Mouse (Mus musculus): ENCODE results near the gene Kif15. TPM values are rescaled to one million over a fixed set of nuclear protein-coding genes. Genes with fewer than 3 reads are reported as not detected.

The Kif15 gene
- total and polyA plus RNA-seq, 2 experiments from 2014 or later, result 13.8 to 30.0 TPM

GRCm38 (mm10) chr9:123024201-123024600 lies 73.4 kb downstream of the Kif15 start:
- DNase-seq (ENCODE audit: low spot score) (no peak), ATAC-seq (no peak)
- Histone ChIP-seq H3K4me1 (ENCODE audit: insufficient read depth, low read length) (peaks cover 6% of the 10 kb centered on the region), H3K9me3 (ENCODE audit: low read length) (no peaks in the 10 kb centered on the region), H3K36me3 (ENCODE audit: insufficient read depth, low read length) (no peaks in the 10 kb centered on the region), H3K27me3 (ENCODE audit: insufficient read depth, low read length) (no peaks in the 10 kb centered on the region), H3K4me3 (ENCODE audit: low read length) (no peak overlapping the region), H3K4me2 (ENCODE audit: low read depth, low read length) (no peak overlapping the region), H3K9ac (replicated peaks; ENCODE audit: low read length) (no peak overlapping the region), H3K27ac (no peak overlapping the region)
- WGBS, result 83% methylated on average over 2 of the region's 2 CpGs
- TF ChIP-seq CTCF (IDR thresholded peaks at IDR 0.05; ENCODE audit: low read depth), result no peak

- Histone ChIP-seq H3K4me2 (ENCODE audit: low read depth, low read length) (no peak overlapping the region), H3K27me3 (ENCODE audit: insufficient read depth, low read length) (no peaks in the 10 kb centered on the region), H3K27ac (no peak overlapping the region), H3K4me3 (ENCODE audit: low read length) (no peak overlapping the region), H3K4me1 (ENCODE audit: insufficient read depth, low read length) (no peaks in the 10 kb centered on the region), H3K9ac (replicated peaks; ENCODE audit: low read length) (no peak overlapping the region), H3K36me3 (ENCODE audit: insufficient read depth, low read length) (no peaks in the 10 kb centered on the region), H3K9me3 (ENCODE audit: low read length) (no peaks in the 10 kb centered on the region)
- 79% methylated on average over 13 of the region's 13 CpGs for WGBS
- no peak for ATAC-seq
- no peak for TF ChIP-seq CTCF (IDR thresholded peaks at IDR 0.05; ENCODE audit: low read depth)
- DNase-seq (ENCODE audit: low spot score), result no peak
Observed at GRCm38 (mm10) chr9:123031496-123032246, 80.8 kb downstream of the Kif15 start.

GRCm38 (mm10) chr9:123034426-123034825 lies 83.6 kb downstream of the Kif15 start, which contains the start of gene Tgm4:
Gene Tgm4 (plus strand): TSS chr9:123034726.
- 86% methylated on average over 4 of the region's 4 CpGs for WGBS
- Histone ChIP-seq H3K4me1 (ENCODE audit: insufficient read depth, low read length) (no peaks in the 10 kb centered on the region), H3K27ac (no peak within 1 kb of the TSS), H3K4me3 (ENCODE audit: low read length) (no peak within 1 kb of the TSS), H3K9ac (replicated peaks; ENCODE audit: low read length) (no peak within 1 kb of the TSS), H3K4me2 (ENCODE audit: low read depth, low read length) (no peak within 1 kb of the TSS), H3K27me3 (ENCODE audit: insufficient read depth, low read length) (no peaks in the 10 kb centered on the region), H3K36me3 (ENCODE audit: insufficient read depth, low read length) (no peaks in the 10 kb centered on the region), H3K9me3 (ENCODE audit: low read length) (no peaks in the 10 kb centered on the region)
- ATAC-seq (no peak), DNase-seq (ENCODE audit: low spot score) (no peak)
- TF ChIP-seq CTCF (IDR thresholded peaks at IDR 0.05; ENCODE audit: low read depth), result no peak

- Histone ChIP-seq H3K9me3 (ENCODE audit: low read length) (no peaks in the 10 kb centered on the region), H3K27me3 (ENCODE audit: insufficient read depth, low read length) (no peaks in the 10 kb centered on the region), H3K9ac (replicated peaks; ENCODE audit: low read length) (no peak overlapping the region), H3K4me2 (ENCODE audit: low read depth, low read length) (no peak overlapping the region), H3K36me3 (ENCODE audit: insufficient read depth, low read length) (no peaks in the 10 kb centered on the region), H3K27ac (no peak overlapping the region), H3K4me1 (ENCODE audit: insufficient read depth, low read length) (no peaks in the 10 kb centered on the region), H3K4me3 (ENCODE audit: low read length) (no peak overlapping the region)
- no peak for TF ChIP-seq CTCF (IDR thresholded peaks at IDR 0.05; ENCODE audit: low read depth)
- whole genome bisulfite sequencing, result 86% methylated on average over 1 of the region's 1 CpGs
- ATAC-seq (no peak), DNase-seq (ENCODE audit: low spot score) (no peak)
Observed at GRCm38 (mm10) chr9:123047665-123048064, 96.8 kb downstream of the Kif15 start.

GRCm38 (mm10) chr9:123058724-123059292 lies 108.0 kb downstream of the Kif15 start:
- Histone ChIP-seq H3K4me2 (ENCODE audit: low read depth, low read length) (no peak overlapping the region), H3K9me3 (ENCODE audit: low read length) (no peaks in the 10 kb centered on the region), H3K4me1 (ENCODE audit: insufficient read depth, low read length) (no peaks in the 10 kb centered on the region), H3K27ac (no peak overlapping the region), H3K36me3 (ENCODE audit: insufficient read depth, low read length) (no peaks in the 10 kb centered on the region), H3K9ac (replicated peaks; ENCODE audit: low read length) (no peak overlapping the region), H3K27me3 (ENCODE audit: insufficient read depth, low read length) (no peaks in the 10 kb centered on the region), H3K4me3 (ENCODE audit: low read length) (no peak overlapping the region)
- ATAC-seq (no peak), DNase-seq (ENCODE audit: low spot score) (no peak)
- no peak for TF ChIP-seq CTCF (IDR thresholded peaks at IDR 0.05; ENCODE audit: low read depth)

GRCm38 (mm10) chr9:123060172-123060571 lies 109.3 kb downstream of the Kif15 start:
- no peak for ATAC-seq
- TF ChIP-seq CTCF (IDR thresholded peaks at IDR 0.05; ENCODE audit: low read depth), result no peak
- H3K27me3 ChIP-seq (ENCODE audit: insufficient read depth, low read length), result no peaks in the 10 kb centered on the region
- H3K4me1 ChIP-seq (ENCODE audit: insufficient read depth, low read length), result no peaks in the 10 kb centered on the region
- H3K9me3 ChIP-seq (ENCODE audit: low read length), result no peaks in the 10 kb centered on the region
- H3K4me3 ChIP-seq (ENCODE audit: low read length), result no peak overlapping the region
- WGBS, result 93% methylated on average over 3 of the region's 3 CpGs
- DNase-seq (ENCODE audit: low spot score), result no peak
- H3K4me2 ChIP-seq (ENCODE audit: low read depth, low read length), result no peak overlapping the region
- H3K36me3 ChIP-seq (ENCODE audit: insufficient read depth, low read length), result no peaks in the 10 kb centered on the region
- no peak overlapping the region for H3K9ac ChIP-seq (replicated peaks; ENCODE audit: low read length)
- no peak overlapping the region for H3K27ac ChIP-seq

Other genes with a start within 250 kb of the Kif15 start
- gene Topaz1, start 203.7 kb upstream of the Kif15 start, total RNA-seq (2014; rRNA removed), result not detected in 2 replicates
- not detected in 2 replicates for gene Topaz1, start 203.7 kb upstream of the Kif15 start, polyA plus RNA-seq (2015; fragmentation: Nextera tagmentation; extraction: Ambion mirVana)
- 8.4 and 13.5 TPM in 2 replicates for gene Tcaim, start 145.5 kb upstream of the Kif15 start, total RNA-seq (2014; rRNA removed)
- 6.7 and 7.1 TPM in 2 replicates for gene Tcaim, start 145.5 kb upstream of the Kif15 start, polyA plus RNA-seq (2015; fragmentation: Nextera tagmentation; extraction: Ambion mirVana)
- gene Gm35549, start 107.0 kb upstream of the Kif15 start, total RNA-seq (2014; rRNA removed), result not detected in 2 replicates
- gene Gm35549, start 107.0 kb upstream of the Kif15 start, polyA plus RNA-seq (2015; fragmentation: Nextera tagmentation; extraction: Ambion mirVana), result 0.30 TPM in 1 of 2 replicates, not detected in the other
- gene Zfp445, start 85.0 kb upstream of the Kif15 start, total RNA-seq (2014; rRNA removed), result 138 and 155 TPM in 2 replicates
- 63.3 and 68.1 TPM in 2 replicates for gene Zfp445, start 85.0 kb upstream of the Kif15 start, polyA plus RNA-seq (2015; fragmentation: Nextera tagmentation; extraction: Ambion mirVana)
- 4.5 and 6.3 TPM in 2 replicates for gene Zkscan7, start 65.4 kb upstream of the Kif15 start, total RNA-seq (2014; rRNA removed)
- 1.3 and 1.9 TPM in 2 replicates for gene Zkscan7, start 65.4 kb upstream of the Kif15 start, polyA plus RNA-seq (2015; fragmentation: Nextera tagmentation; extraction: Ambion mirVana)
- gene Zfp105, start 28.0 kb upstream of the Kif15 start, total RNA-seq (2014; rRNA removed), result 3.6 and 9.2 TPM in 2 replicates
- 8.1 and 8.9 TPM in 2 replicates for gene Zfp105, start 28.0 kb upstream of the Kif15 start, polyA plus RNA-seq (2015; fragmentation: Nextera tagmentation; extraction: Ambion mirVana)
- 7.9 and 13.4 TPM in 2 replicates for gene 1110059G10Rik, start within 50 bp of the Kif15 start, total RNA-seq (2014; rRNA removed)
- 35.0 and 35.7 TPM in 2 replicates for gene 1110059G10Rik, start within 50 bp of the Kif15 start, polyA plus RNA-seq (2015; fragmentation: Nextera tagmentation; extraction: Ambion mirVana)
- gene Tmem42, start 70.3 kb downstream of the Kif15 start, total RNA-seq (2014; rRNA removed), result 18.5 and 19.9 TPM in 2 replicates
- gene Tmem42, start 70.3 kb downstream of the Kif15 start, polyA plus RNA-seq (2015; fragmentation: Nextera tagmentation; extraction: Ambion mirVana), result 30.6 and 31.5 TPM in 2 replicates
- gene Tgm4, start 83.7 kb downstream of the Kif15 start, total RNA-seq (2014; rRNA removed), result 0.10 TPM in 1 of 2 replicates, not detected in the other
- gene Tgm4, start 83.7 kb downstream of the Kif15 start, polyA plus RNA-seq (2015; fragmentation: Nextera tagmentation; extraction: Ambion mirVana), result 0.42 and 0.45 TPM in 2 replicates
- 82.9 and 91.6 TPM in 2 replicates for gene Zdhhc3, start 162.2 kb downstream of the Kif15 start, total RNA-seq (2014; rRNA removed)
- gene Zdhhc3, start 162.2 kb downstream of the Kif15 start, polyA plus RNA-seq (2015; fragmentation: Nextera tagmentation; extraction: Ambion mirVana), result 81.8 and 83.4 TPM in 2 replicates
- 25.9 and 31.3 TPM in 2 replicates for gene Exosc7, start 162.2 kb downstream of the Kif15 start, total RNA-seq (2014; rRNA removed)
- gene Exosc7, start 162.2 kb downstream of the Kif15 start, polyA plus RNA-seq (2015; fragmentation: Nextera tagmentation; extraction: Ambion mirVana), result 57.5 and 64.5 TPM in 2 replicates
- gene Clec3b, start 199.9 kb downstream of the Kif15 start, total RNA-seq (2014; rRNA removed), result 3.8 and 5.8 TPM in 2 replicates
- gene Clec3b, start 199.9 kb downstream of the Kif15 start, polyA plus RNA-seq (2015; fragmentation: Nextera tagmentation; extraction: Ambion mirVana), result 5.6 and 6.9 TPM in 2 replicates

All from hindbrain, postnatal 0 days (tissue).